In genomic region chr11:104256179-104256578, GRCm38 (mm10) we compare ENCODE assay signal across 27 mouse cellular contexts. TPM values are rescaled to one million over a fixed set of nuclear protein-coding genes. Genes with fewer than 3 reads are reported as not detected.
DNase-seq lines count a peak whose midpoint lies in the region; ATAC-seq and TF ChIP-seq lines count a peak whose summit lies in the region.
"Had no signal": no experiment of that assay in that cellular context is flagged by ENCODE, and none has a peak within 500 bp of the region (broad histone marks: within the 10 kb centered on the region; RNA-seq: fewer than 3 reads in every experiment).

No protein-coding gene starts in this region.

- no peak overlapping the region for H3K4me2 ChIP-seq in kidney, embryonic 16.5 days (replicated peaks; ENCODE audit: low read depth, low read length)
- H3K4me2 ChIP-seq: forebrain, embryonic 12.5 days; hindbrain, embryonic 14.5 days; limb, embryonic 12.5 days; liver, embryonic 15.5 days; lung, embryonic 14.5 days; midbrain, embryonic 15.5 days; neural tube, embryonic 15.5 days had no signal

- no peaks in the 10 kb centered on the region for H3K36me3 ChIP-seq in kidney, embryonic 16.5 days (ENCODE audit: insufficient read depth, low read length)
- H3K36me3 ChIP-seq: forebrain, embryonic 12.5 days; G1E; limb, embryonic 12.5 days; liver, embryonic 15.5 days; midbrain, embryonic 10.5 days; midbrain, embryonic 15.5 days; neural tube, embryonic 15.5 days had no signal

- no peak for DNase-seq in cerebellum, adult 2 months
- DNase-seq in cerebellum, postnatal 36 days = no peak
- DNase-seq in kidney, adult 11 months = peak; percentile 55
- DNase-seq in kidney, postnatal 4 days = no peak
- peak; percentile 50 to 76 for DNase-seq in kidney, postnatal 25 days
- peak; percentile 67 to 73 for DNase-seq in kidney, postnatal 36 days
- DNase-seq: adrenal gland, postnatal 10 days; cerebellum, adult 11 months; cerebellum, adult 9-11 months; gastrocnemius, postnatal 10 days; heart, postnatal 36 days; lung, embryonic 14.5 days; lung, postnatal 14 days; retina, postnatal 1 day; right cerebral cortex, postnatal 14 days; thymus, postnatal 4 days had no signal

- WGBS in cerebellum, adult 2 months = 50% methylated on average over 2 of the region's 2 CpGs
- WGBS in kidney, embryonic 16.5 days = 95% methylated on average over 2 of the region's 2 CpGs

- ATAC-seq in kidney, embryonic 16.5 days (ENCODE audit: low FRiP score, low TSS enrichment) = no peak
- ATAC-seq: midbrain, embryonic 15.5 days had no signal

- no peak for TF ChIP-seq CTCF in cerebellum, adult 2 months (IDR thresholded peaks at IDR 0.05; ENCODE audit: borderline replicate concordance, insufficient read depth, low read depth, low read length)

- H3K4me3 ChIP-seq in cerebellum, adult 2 months (replicated peaks; ENCODE audit: insufficient read depth, low read depth, low read length) = no peak overlapping the region
- H3K4me3 ChIP-seq in kidney, embryonic 16.5 days (ENCODE audit: low read length) = no peak overlapping the region
- H3K4me3 ChIP-seq: erythroblast, embryonic 14.5 days; forebrain, embryonic 12.5 days; limb, embryonic 12.5 days; liver, embryonic 15.5 days; midbrain, embryonic 10.5 days; midbrain, embryonic 15.5 days; neural tube, embryonic 15.5 days had no signal

- H3K27me3 ChIP-seq in cerebellum, adult 2 months (ENCODE audit: control insufficient read depth, insufficient read depth, low read length) = no peaks in the 10 kb centered on the region
- H3K27me3 ChIP-seq in kidney, embryonic 16.5 days (ENCODE audit: insufficient read depth, low read length) = no peaks in the 10 kb centered on the region
- H3K27me3 ChIP-seq: forebrain, embryonic 12.5 days; limb, embryonic 12.5 days; liver, embryonic 15.5 days; midbrain, embryonic 15.5 days; neural tube, embryonic 15.5 days had no signal

- TF ChIP-seq POLR2A in cerebellum, adult 2 months (IDR thresholded peaks at IDR 0.05; ENCODE audit: borderline replicate concordance, insufficient read depth, low read length) = no peak

- H3K27ac ChIP-seq in cerebellum, adult 2 months (ENCODE audit: insufficient read depth, low read length) = peak overlapping the region; percentile 20; the same call in 1 of the 2 replicates
- no peak overlapping the region for H3K27ac ChIP-seq in kidney, embryonic 16.5 days (ENCODE audit: low read length)
- H3K27ac ChIP-seq: forebrain, embryonic 12.5 days; hindbrain, embryonic 14.5 days; kidney, postnatal 0 days; limb, embryonic 12.5 days; liver, embryonic 15.5 days; midbrain, embryonic 10.5 days; midbrain, embryonic 15.5 days; neural tube, embryonic 15.5 days had no signal

- H3K9me3 ChIP-seq in kidney, embryonic 16.5 days (ENCODE audit: low read length) = no peaks in the 10 kb centered on the region
- H3K9me3 ChIP-seq: forebrain, embryonic 12.5 days; G1E; limb, embryonic 12.5 days; liver, embryonic 15.5 days; midbrain, embryonic 10.5 days; midbrain, embryonic 15.5 days; neural tube, embryonic 15.5 days had no signal

- peaks cover 51% of the 10 kb centered on the region for H3K4me1 ChIP-seq in cerebellum, adult 2 months (ENCODE audit: control insufficient read depth, insufficient read depth, low read length)
- peaks cover 5% of the 10 kb centered on the region for H3K4me1 ChIP-seq in kidney, embryonic 16.5 days (ENCODE audit: insufficient read depth, low read length)
- H3K4me1 ChIP-seq: liver, embryonic 15.5 days had no signal

- H3K9ac ChIP-seq in kidney, embryonic 16.5 days (replicated peaks; ENCODE audit: low read length) = no peak overlapping the region
- H3K9ac ChIP-seq: forebrain, embryonic 12.5 days; hindbrain, embryonic 14.5 days; limb, embryonic 12.5 days; liver, embryonic 15.5 days; lung, embryonic 14.5 days; midbrain, embryonic 15.5 days; neural tube, embryonic 15.5 days had no signal

RNA-seq across cellular contexts. Expression of gene Mapt, which starts 25.0 kb away (rescaled TPM):
- polyA plus RNA-seq in cerebellum, adult 2 months (2012; rRNA removed) = 273 and 275 TPM in 2 replicates
- 10.3 and 11.7 TPM in 2 replicates for polyA plus RNA-seq in kidney, embryonic 16.5 days (2015; fragmentation: Nextera tagmentation; extraction: Ambion mirVana)
- polyA plus RNA-seq: erythroblast, embryonic 14.5 days had no signal

Comparison
In these comparisons a context has a peak if more than half of its experiments do, and no peak if none do; other contexts are left out.
1. DNase-seq: peak in kidney, adult 11 months (single experiment), kidney, postnatal 25 days (2 of 2) and kidney, postnatal 36 days (2 of 2); none in cerebellum, adult 2 months (0 of 2), cerebellum, postnatal 36 days (0 of 2) and kidney, postnatal 4 days (0 of 2).
2. RNA of gene Mapt, which starts 25.0 kb away (polyA plus RNA-seq): 273 to 275 TPM in cerebellum, adult 2 months; 10.3 to 11.7 TPM in kidney, embryonic 16.5 days; every median in the first group is over 10 times any median in the second.